Mouse (Mus musculus): ENCODE measurements around the gene Stx3. TPM values are rescaled to one million over a fixed set of nuclear protein-coding genes. Genes with fewer than 3 reads are reported as not detected.

The Stx3 gene
- polyA plus RNA-seq, 1 experiment from 2014 or later, result 8.1 TPM

- Histone ChIP-seq H3K4me1 (replicated peaks; ENCODE audit: control insufficient read depth, insufficient read depth, low read length) (no peaks in the 10 kb centered on the region), H3K36me3 (ENCODE audit: control insufficient read depth, insufficient read depth, low read length) (no peaks in the 10 kb centered on the region), H3K9me3 (ENCODE audit: control insufficient read depth, low read length) (no peaks in the 10 kb centered on the region), H3K27ac (ENCODE audit: low read depth, low read length) (no peak overlapping the region), H3K27me3 (ENCODE audit: control insufficient read depth, insufficient read depth, low read length) (no peaks in the 10 kb centered on the region), H3K4me2 (replicated peaks; ENCODE audit: low read depth, low read length) (no peak overlapping the region), H3K4me3 (ENCODE audit: low read depth, low read length) (no peak overlapping the region), H3K9ac (ENCODE audit: low read depth, low read length) (no peak overlapping the region)
- WGBS, result 86% methylated on average over 2 of the region's 2 CpGs
- DNase-seq (ENCODE audit: low spot score), result no peak
- ATAC-seq (ENCODE audit: low FRiP score), result no peak
Measured at GRCm38 (mm10) chr19:11725915-11726314, 93.3 kb downstream of the Stx3 start.

Other genes starting within 250 kb of the Stx3 start
- gene Ms4a6d, start 214.6 kb downstream of the Stx3 start, polyA plus RNA-seq (2014; fragmentation: Nextera tagmentation; extraction: Ambion mirVana), result 4.6 and 4.8 TPM in 2 replicates
- 0.15 TPM in 1 of 2 replicates, not detected in the other for gene Ms4a2, start 195.7 kb downstream of the Stx3 start, polyA plus RNA-seq (2014; fragmentation: Nextera tagmentation; extraction: Ambion mirVana)
- 0.36 TPM in 1 of 2 replicates, not detected in the other for gene Ms4a3, start 178.6 kb downstream of the Stx3 start, polyA plus RNA-seq (2014; fragmentation: Nextera tagmentation; extraction: Ambion mirVana)
- not detected in 2 replicates for gene Oosp2, start 158.8 kb downstream of the Stx3 start, polyA plus RNA-seq (2014; fragmentation: Nextera tagmentation; extraction: Ambion mirVana)
- not detected in 2 replicates for gene Oosp1, start 128.3 kb downstream of the Stx3 start, polyA plus RNA-seq (2014; fragmentation: Nextera tagmentation; extraction: Ambion mirVana)
- gene Oosp3, start 122.3 kb downstream of the Stx3 start, polyA plus RNA-seq (2014; fragmentation: Nextera tagmentation; extraction: Ambion mirVana), result not detected in 2 replicates
- not detected in 2 replicates for gene Gif, start 71.8 kb downstream of the Stx3 start, polyA plus RNA-seq (2014; fragmentation: Nextera tagmentation; extraction: Ambion mirVana)
- gene Mrpl16, start 49.0 kb downstream of the Stx3 start, polyA plus RNA-seq (2014; fragmentation: Nextera tagmentation; extraction: Ambion mirVana), result 49.2 and 50.8 TPM in 2 replicates
- 0.12 TPM in 1 of 2 replicates, not detected in the other for gene Olfr1417, start 19.8 kb upstream of the Stx3 start, polyA plus RNA-seq (2014; fragmentation: Nextera tagmentation; extraction: Ambion mirVana)
- gene Olfr1418, start 41.7 kb upstream of the Stx3 start, polyA plus RNA-seq (2014; fragmentation: Nextera tagmentation; extraction: Ambion mirVana), result not detected in 2 replicates
- gene Olfr1419, start 55.7 kb upstream of the Stx3 start, polyA plus RNA-seq (2014; fragmentation: Nextera tagmentation; extraction: Ambion mirVana), result not detected in 2 replicates
- 0.15 TPM in 1 of 2 replicates, not detected in the other for gene Olfr1420, start 67.2 kb upstream of the Stx3 start, polyA plus RNA-seq (2014; fragmentation: Nextera tagmentation; extraction: Ambion mirVana)
- 26.5 and 29.2 TPM in 2 replicates for gene Patl1, start 93.0 kb upstream of the Stx3 start, polyA plus RNA-seq (2014; fragmentation: Nextera tagmentation; extraction: Ambion mirVana)
- 7.5 and 8.3 TPM in 2 replicates for gene Osbp, start 146.5 kb upstream of the Stx3 start, polyA plus RNA-seq (2014; fragmentation: Nextera tagmentation; extraction: Ambion mirVana)
- not detected in 2 replicates for gene Olfr1423, start 221.9 kb upstream of the Stx3 start, polyA plus RNA-seq (2014; fragmentation: Nextera tagmentation; extraction: Ambion mirVana)
- gene Olfr1424, start 243.3 kb upstream of the Stx3 start, polyA plus RNA-seq (2014; fragmentation: Nextera tagmentation; extraction: Ambion mirVana), result not detected in 2 replicates

All from hindbrain, embryonic 11.5 days (tissue).